Mouse (Mus musculus) left cerebral cortex, postnatal 14 days (tissue): Measurements from ENCODE around the gene Mylk. TPM values are rescaled to one million over a fixed set of nuclear protein-coding genes. Genes with fewer than 3 reads are reported as not detected.
"Not testable (repeated sequence)": the region's sequence is repeated elsewhere in the genome, so short reads cannot be mapped to it uniquely, and the experiment has no call there.

Experiments used
- DNase-seq, 2 experiments: peaks; one replicate each; pipeline ENCODE4 v3.0.0; 2021 to 2022; ENCODE audit warnings: low spot score in 2 of 2, mixed read lengths in 1 of 2
- intact Hi-C: fragments of 180-260 bp; cut with DNase I; formaldehyde crosslinking; loops from one replicate; pipeline ENCODE4 v1.15.1; 2025
- total RNA-seq, 2 experiments: library from RNA; stranded (reverse); gene quantifications; 2 replicates each; pipeline ENCODE4 v1.2.3; 2021

Gene Mylk
- total RNA-seq, 2 experiments from 2014 or later: 11.9 to 13.9 TPM

- intact Hi-C loops: no loop called here
- DNase-seq: no peak
Measured at GRCm38 (mm10) chr16:34765666-34766065, 20.7 kb downstream of the Mylk start.

- intact Hi-C loops: no loop called here
- DNase-seq: no peak
Measured at GRCm38 (mm10) chr16:34766193-34766592, 21.2 kb downstream of the Mylk start.

GRCm38 (mm10) chr16:34767443-34767842 lies 22.4 kb downstream of the Mylk start:
- intact Hi-C loops: no loop called here
- no peak for DNase-seq

- intact Hi-C loops: no loop called here
- DNase-seq: no peak
Measured at GRCm38 (mm10) chr16:34768436-34768835, 23.4 kb downstream of the Mylk start.

GRCm38 (mm10) chr16:34770127-34770526 lies 25.1 kb downstream of the Mylk start:
- no peak for DNase-seq
- intact Hi-C loops: no loop called here

- intact Hi-C loops: no loop called here
- peak in 1 of 2 experiments; percentile 7 for DNase-seq
Measured at GRCm38 (mm10) chr16:34772445-34773032, 27.5 kb downstream of the Mylk start.

GRCm38 (mm10) chr16:34782442-34782841 lies 37.4 kb downstream of the Mylk start:
- no peak for DNase-seq
- intact Hi-C loops: no loop called here

GRCm38 (mm10) chr16:34783536-34783935 lies 38.5 kb downstream of the Mylk start:
- intact Hi-C loops: no loop called here
- no peak for DNase-seq

- intact Hi-C loops: no loop called here
- DNase-seq: no peak
Measured at GRCm38 (mm10) chr16:34784675-34785074, 39.7 kb downstream of the Mylk start.

- intact Hi-C loops: no loop called here
- DNase-seq: no peak
Measured at GRCm38 (mm10) chr16:34792555-34792954, 47.5 kb downstream of the Mylk start.

- no peak for DNase-seq
- intact Hi-C loops: no loop called here
Measured at GRCm38 (mm10) chr16:34793000-34793399, 48.0 kb downstream of the Mylk start.

GRCm38 (mm10) chr16:34801222-34801621 lies 56.2 kb downstream of the Mylk start:
- DNase-seq: peak in 1 of 2 experiments; percentile 19
- intact Hi-C loops: no loop called here

- intact Hi-C loops: no loop called here
- no peak for DNase-seq
Measured at GRCm38 (mm10) chr16:34804286-34805010, 59.4 kb downstream of the Mylk start.

- intact Hi-C loops: no loop called here
- DNase-seq: no peak
Measured at GRCm38 (mm10) chr16:34806883-34807767, 62.1 kb downstream of the Mylk start.

- DNase-seq: no peak
- intact Hi-C loops: no loop called here
Measured at GRCm38 (mm10) chr16:34807768-34808275, 62.8 kb downstream of the Mylk start.

GRCm38 (mm10) chr16:34812165-34812564 lies 67.2 kb downstream of the Mylk start:
- intact Hi-C loops: no loop called here
- DNase-seq: no peak

- DNase-seq, intact Hi-C loops: not testable (repeated sequence)
Measured at GRCm38 (mm10) chr16:34813161-34813560, 68.2 kb downstream of the Mylk start.

GRCm38 (mm10) chr16:34813570-34813969 lies 68.6 kb downstream of the Mylk start:
- no peak for DNase-seq
- intact Hi-C loops: no loop called here

- no peak for DNase-seq
- intact Hi-C loops: no loop called here
Measured at GRCm38 (mm10) chr16:34814612-34815011, 69.6 kb downstream of the Mylk start.

- intact Hi-C loops: no loop called here
- no peak for DNase-seq
Measured at GRCm38 (mm10) chr16:34816548-34816947, 71.5 kb downstream of the Mylk start.
